Mouse (Mus musculus) erythroblast, embryonic 14.5 days (primary cell): Measurements from ENCODE around the gene Foxp1.

Source experiments
- GATA1 ChIP-seq: IDR thresholded peaks from 2 replicates; pipeline ENCODE4 v1.6.1; 2012; ENCODE audit warnings: low read length, inconsistent platforms, mixed read lengths
- TAL1 ChIP-seq: IDR thresholded peaks from 3 replicates; pipeline ENCODE4 v1.6.1; 2012; ENCODE audit warnings: low read length, inconsistent platforms, mixed read lengths

- TF ChIP-seq TAL1, result no peak
- TF ChIP-seq GATA1, result no peak
Observed at GRCm38 (mm10) chr6:99171281-99171825, 351.2 kb downstream of the Foxp1 start.
